Mouse (Mus musculus) bone marrow macrophage, adult 2 months (primary cell): ENCODE results near the gene Nell1.

Experiments used
- CTCF ChIP-seq: IDR thresholded peaks from 2 replicates; pipeline ENCODE4 v1.5.1; 2012; ENCODE audit warnings: low read depth, mild to moderate bottlenecking, low read length, moderate library complexity
- POLR2A ChIP-seq: IDR thresholded peaks from 2 replicates; pipeline ENCODE4 v1.6.1; 2012; ENCODE audit warnings: mild to moderate bottlenecking, low read depth, low read length, borderline replicate concordance

DNA sequence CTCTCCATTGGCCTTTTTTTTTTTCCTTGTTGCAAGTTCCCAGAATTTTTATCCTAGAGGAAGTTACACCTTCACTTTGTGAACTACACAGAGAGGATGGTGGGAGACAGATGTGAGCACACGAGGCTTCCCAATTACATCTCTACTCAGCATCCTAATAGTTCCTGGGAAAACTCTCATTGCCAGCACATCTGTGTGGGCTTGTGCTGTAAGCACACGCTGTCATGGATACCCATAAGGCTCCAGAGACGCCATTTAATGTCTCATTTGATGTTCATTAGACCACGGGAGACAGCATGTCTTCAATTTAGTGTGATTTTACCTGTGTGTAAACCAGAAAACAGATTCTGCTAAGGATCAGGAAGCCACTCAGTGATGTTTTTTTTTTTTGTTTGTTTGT is 253.6 kb downstream of the Nell1 start:
- TF ChIP-seq CTCF (no peak), POLR2A (no peak)
